1 mouse cellular context compared by ENCODE assay signal in genomic region chr1:135090914-135091313, GRCm38 (mm10).
TF ChIP-seq lines count a peak whose summit lies in the region.

No protein-coding gene starts in this region.

TF ChIP-seq in CH12.LX, 34 proteins besides CTCF, POLR2A, EP300 and RAD21:
- TF ChIP-seq MEF2A (IDR thresholded peaks at IDR 0.05; ENCODE audit: borderline replicate concordance, low read depth, low read length) = peak; percentile 67
- no peak for TF ChIP-seq ZC3H11A (IDR thresholded peaks at IDR 0.05; ENCODE audit: low read depth, low read length)
- TF ChIP-seq MAZ (IDR thresholded peaks at IDR 0.05; ENCODE audit: low read depth, low read length) = no peak
- TF ChIP-seq ZNF384 (IDR thresholded peaks at IDR 0.05; ENCODE audit: low read depth, low read length) = no peak
- no peak for TF ChIP-seq HCFC1 (IDR thresholded peaks at IDR 0.05; ENCODE audit: low read depth, low read length)
- TF ChIP-seq MYC (IDR thresholded peaks at IDR 0.05; ENCODE audit: low read depth, low read length) = no peak
- TF ChIP-seq USF1 (IDR thresholded peaks at IDR 0.05; ENCODE audit: low read depth, low read length) = no peak
- no peak for TF ChIP-seq RCOR1 (conservative IDR thresholded peaks at IDR 0.05; ENCODE audit: low read depth, low read length)
- peak; percentile 63; the same call in 1 of the 2 replicates for TF ChIP-seq MAX (IDR thresholded peaks at IDR 0.05; ENCODE audit: low read length)
- no peak for TF ChIP-seq MXI1 (IDR thresholded peaks at IDR 0.05; ENCODE audit: low read depth, low read length)
- TF ChIP-seq BHLHE40 (IDR thresholded peaks at IDR 0.05; ENCODE audit: low read depth, low read length) = peak; percentile 93
- no peak for TF ChIP-seq CHD2 (IDR thresholded peaks at IDR 0.05; ENCODE audit: low read length)
- TF ChIP-seq ZMIZ1 (IDR thresholded peaks at IDR 0.05; ENCODE audit: low read depth, low read length) = no peak
- TF ChIP-seq ETS1 (conservative IDR thresholded peaks at IDR 0.05; ENCODE audit: low read depth, low read length) = peak; percentile 80
- TF ChIP-seq POLR2AphosphoS2 (IDR thresholded peaks at IDR 0.05; ENCODE audit: low read depth, low read length) = no peak
- TF ChIP-seq JUN (IDR thresholded peaks at IDR 0.05; ENCODE audit: insufficient read depth, low read depth, low read length) = no peak
- TF ChIP-seq KAT2A (IDR thresholded peaks at IDR 0.05; ENCODE audit: insufficient replicate concordance, low read length) = no peak
- no peak for TF ChIP-seq UBTF (IDR thresholded peaks at IDR 0.05; ENCODE audit: low read depth, low read length)
- no peak for TF ChIP-seq SIN3A (IDR thresholded peaks at IDR 0.05; ENCODE audit: low read length)
- TF ChIP-seq TCF12 (IDR thresholded peaks at IDR 0.05; ENCODE audit: low read depth, low read length) = peak; percentile 86
